Mouse (Mus musculus) neural tube, embryonic 11.5 days (tissue): ENCODE data around the gene Rnls. TPM values are rescaled to one million over a fixed set of nuclear protein-coding genes. Genes with fewer than 3 reads are reported as not detected.

Source experiments
- ATAC-seq: fragments of 200-750 bp; cut with Nextera tagmentation; 2 replicates; pipeline ENCODE4 v1.8.0; 2017; ENCODE audit warnings: moderate number of reproducible peaks, mild to moderate bottlenecking, moderate TSS enrichment, moderate library complexity; ENCODE audit not compliant: insufficient read depth, low FRiP score, low TSS enrichment
- DNase-seq: peaks from one replicate; pipeline ENCODE4 v3.0.0-alpha.2; 2015; ENCODE audit warnings: low spot score
- H3K27ac ChIP-seq: fragments of 300-500 bp; sonication (generic); 2 replicates; pipeline ENCODE4 v1.5.1; 2014; ENCODE audit warnings: low read depth, mild to moderate bottlenecking, low read length
- H3K27me3 ChIP-seq: fragments of 300-500 bp; sonication (generic); 2 replicates; pipeline ENCODE4 v1.6.1; 2014; ENCODE audit warnings: mild to moderate bottlenecking, low read length, mixed read lengths; ENCODE audit not compliant: control insufficient read depth, insufficient read depth
- H3K36me3 ChIP-seq: fragments of 300-500 bp; sonication (generic); 2 replicates; pipeline ENCODE4 v1.6.1; 2014; ENCODE audit warnings: mild to moderate bottlenecking, low read length, moderate library complexity, mixed read lengths; ENCODE audit not compliant: control insufficient read depth, insufficient read depth
- H3K4me1 ChIP-seq: fragments of 300-500 bp; sonication (generic); 2 replicates; pipeline ENCODE4 v1.6.1; 2014; ENCODE audit warnings: low read length, mixed read lengths; ENCODE audit not compliant: control insufficient read depth, insufficient read depth
- H3K4me2 ChIP-seq: fragments of 300-500 bp; sonication (generic); 2 replicates; pipeline ENCODE4 v1.6.1; 2014; ENCODE audit warnings: low read depth, mild to moderate bottlenecking, moderate library complexity
- H3K4me3 ChIP-seq: fragments of 300-500 bp; sonication (generic); 2 replicates; pipeline ENCODE4 v1.5.1; 2014; ENCODE audit warnings: low read depth, low read length
- H3K9ac ChIP-seq: fragments of 300-500 bp; sonication (generic); 2 replicates; pipeline ENCODE4 v1.6.1; 2014; ENCODE audit warnings: mild to moderate bottlenecking, low read length
- H3K9me3 ChIP-seq: fragments of 300-500 bp; sonication (generic); 2 replicates; pipeline ENCODE4 v1.6.1; 2016; ENCODE audit warnings: low read length; ENCODE audit not compliant: control insufficient read depth
- WGBS: fragments of 180-500 bp; shearing (Covaris S2); extraction: QIAGEN DNeasy Blood & Tissue Kit; methylation state at CpG from one replicate; pipeline ENCODE4 v1.1.7; 2014; 5-methylcytosine and 5-hydroxymethylcytosine counted together
- polyA plus RNA-seq: library from polyadenylated mRNA; unstranded; fragments of >200 nt; fragmentation: Nextera tagmentation; extraction: Ambion mirVana; gene quantifications from 2 replicates; pipeline ENCODE4 v1.2.1, GENCODE M21; 2014

The Rnls gene
- polyA plus RNA-seq, 1 experiment from 2014 or later: 8.2 TPM

- no peak overlapping the region for H3K4me3 ChIP-seq
- no peak for ATAC-seq
- no peak for DNase-seq
- H3K27ac ChIP-seq: no peak overlapping the region
- H3K27me3 ChIP-seq: no peaks in the 10 kb centered on the region
- WGBS: 70% methylated on average over 12 of the region's 12 CpGs
- H3K9me3 ChIP-seq: no peaks in the 10 kb centered on the region
- no peaks in the 10 kb centered on the region for H3K4me1 ChIP-seq
- no peak overlapping the region for H3K9ac ChIP-seq
- H3K4me2 ChIP-seq: no peak overlapping the region
- H3K36me3 ChIP-seq: no peaks in the 10 kb centered on the region
These were observed 169.4 kb downstream of the Rnls start for GRCm38 (mm10) chr19:33222595-33223223.

- Histone ChIP-seq H3K27ac (no peak overlapping the region), H3K9ac (no peak overlapping the region), H3K4me3 (no peak overlapping the region), H3K36me3 (no peaks in the 10 kb centered on the region), H3K9me3 (no peaks in the 10 kb centered on the region), H3K27me3 (no peaks in the 10 kb centered on the region), H3K4me1 (no peaks in the 10 kb centered on the region), H3K4me2 (no peak overlapping the region)
- 93% methylated on average over 6 of the region's 6 CpGs for WGBS
- DNase-seq (no peak), ATAC-seq (no peak)
These were observed 174.2 kb downstream of the Rnls start for GRCm38 (mm10) chr19:33217791-33218300.

GRCm38 (mm10) chr19:33209709-33210108 is 182.4 kb downstream of the Rnls start:
- 93% methylated on average over 2 of the region's 2 CpGs for WGBS
- no peak for DNase-seq
- H3K27me3 ChIP-seq: no peaks in the 10 kb centered on the region
- no peaks in the 10 kb centered on the region for H3K9me3 ChIP-seq
- no peak overlapping the region for H3K4me2 ChIP-seq
- no peaks in the 10 kb centered on the region for H3K4me1 ChIP-seq
- ATAC-seq: no peak
- no peaks in the 10 kb centered on the region for H3K36me3 ChIP-seq
- H3K9ac ChIP-seq: no peak overlapping the region
- H3K27ac ChIP-seq: no peak overlapping the region
- H3K4me3 ChIP-seq: no peak overlapping the region

GRCm38 (mm10) chr19:33207991-33208390 is 184.1 kb downstream of the Rnls start:
- ATAC-seq (no peak), DNase-seq (no peak)
- Histone ChIP-seq H3K4me2 (no peak overlapping the region), H3K4me1 (no peaks in the 10 kb centered on the region), H3K27ac (no peak overlapping the region), H3K9ac (no peak overlapping the region), H3K36me3 (no peaks in the 10 kb centered on the region), H3K9me3 (no peaks in the 10 kb centered on the region), H3K4me3 (no peak overlapping the region), H3K27me3 (no peaks in the 10 kb centered on the region)
- whole genome bisulfite sequencing: 38% methylated on average over 1 of the region's 1 CpGs

GRCm38 (mm10) chr19:33205389-33205788 is 186.7 kb downstream of the Rnls start:
- no peak overlapping the region for H3K4me3 ChIP-seq
- H3K4me1 ChIP-seq: no peaks in the 10 kb centered on the region
- H3K4me2 ChIP-seq: no peak overlapping the region
- H3K9ac ChIP-seq: no peak overlapping the region
- ATAC-seq (no peak), DNase-seq (no peak)
- WGBS: 90% methylated on average over 2 of the region's 2 CpGs
- H3K36me3 ChIP-seq: no peaks in the 10 kb centered on the region
- H3K9me3 ChIP-seq: no peaks in the 10 kb centered on the region
- H3K27ac ChIP-seq: no peak overlapping the region
- H3K27me3 ChIP-seq: no peaks in the 10 kb centered on the region

GRCm38 (mm10) chr19:33202422-33202821 is 189.7 kb downstream of the Rnls start:
- H3K27me3 ChIP-seq: no peaks in the 10 kb centered on the region
- no peak overlapping the region for H3K4me2 ChIP-seq
- no peaks in the 10 kb centered on the region for H3K36me3 ChIP-seq
- H3K4me1 ChIP-seq: no peaks in the 10 kb centered on the region
- no peak overlapping the region for H3K27ac ChIP-seq
- no peak overlapping the region for H3K4me3 ChIP-seq
- no peaks in the 10 kb centered on the region for H3K9me3 ChIP-seq
- WGBS: 84% methylated on average over 6 of the region's 6 CpGs
- DNase-seq: no peak
- no peak for ATAC-seq
- H3K9ac ChIP-seq: no peak overlapping the region

GRCm38 (mm10) chr19:33201181-33201580 is 190.9 kb downstream of the Rnls start:
- Histone ChIP-seq H3K4me2 (no peak overlapping the region), H3K36me3 (no peaks in the 10 kb centered on the region), H3K4me1 (no peaks in the 10 kb centered on the region), H3K27ac (no peak overlapping the region), H3K9ac (no peak overlapping the region), H3K4me3 (no peak overlapping the region), H3K9me3 (no peaks in the 10 kb centered on the region), H3K27me3 (no peaks in the 10 kb centered on the region)
- WGBS: 89% methylated on average over 4 of the region's 4 CpGs
- ATAC-seq (no peak), DNase-seq (no peak)

GRCm38 (mm10) chr19:33192064-33192463 is 200.0 kb downstream of the Rnls start:
- no peak for DNase-seq
- no peak overlapping the region for H3K4me3 ChIP-seq
- 78% methylated on average over 2 of the region's 2 CpGs for WGBS
- H3K4me2 ChIP-seq: no peak overlapping the region
- H3K4me1 ChIP-seq: no peaks in the 10 kb centered on the region
- no peak overlapping the region for H3K9ac ChIP-seq
- ATAC-seq: no peak
- H3K9me3 ChIP-seq: no peaks in the 10 kb centered on the region
- H3K27me3 ChIP-seq: no peaks in the 10 kb centered on the region
- no peaks in the 10 kb centered on the region for H3K36me3 ChIP-seq
- H3K27ac ChIP-seq: no peak overlapping the region

GRCm38 (mm10) chr19:33188766-33189165 is 203.3 kb downstream of the Rnls start:
- Histone ChIP-seq H3K4me3 (no peak overlapping the region), H3K9ac (no peak overlapping the region), H3K4me2 (no peak overlapping the region), H3K4me1 (no peaks in the 10 kb centered on the region), H3K27me3 (no peaks in the 10 kb centered on the region), H3K9me3 (no peaks in the 10 kb centered on the region), H3K36me3 (no peaks in the 10 kb centered on the region), H3K27ac (no peak overlapping the region)
- 83% methylated on average over 1 of the region's 1 CpGs for WGBS
- no peak for ATAC-seq
- DNase-seq: no peak
